Mouse (Mus musculus): ENCODE measurements around the gene Smarcb1.

Gene Smarcb1

DNA sequence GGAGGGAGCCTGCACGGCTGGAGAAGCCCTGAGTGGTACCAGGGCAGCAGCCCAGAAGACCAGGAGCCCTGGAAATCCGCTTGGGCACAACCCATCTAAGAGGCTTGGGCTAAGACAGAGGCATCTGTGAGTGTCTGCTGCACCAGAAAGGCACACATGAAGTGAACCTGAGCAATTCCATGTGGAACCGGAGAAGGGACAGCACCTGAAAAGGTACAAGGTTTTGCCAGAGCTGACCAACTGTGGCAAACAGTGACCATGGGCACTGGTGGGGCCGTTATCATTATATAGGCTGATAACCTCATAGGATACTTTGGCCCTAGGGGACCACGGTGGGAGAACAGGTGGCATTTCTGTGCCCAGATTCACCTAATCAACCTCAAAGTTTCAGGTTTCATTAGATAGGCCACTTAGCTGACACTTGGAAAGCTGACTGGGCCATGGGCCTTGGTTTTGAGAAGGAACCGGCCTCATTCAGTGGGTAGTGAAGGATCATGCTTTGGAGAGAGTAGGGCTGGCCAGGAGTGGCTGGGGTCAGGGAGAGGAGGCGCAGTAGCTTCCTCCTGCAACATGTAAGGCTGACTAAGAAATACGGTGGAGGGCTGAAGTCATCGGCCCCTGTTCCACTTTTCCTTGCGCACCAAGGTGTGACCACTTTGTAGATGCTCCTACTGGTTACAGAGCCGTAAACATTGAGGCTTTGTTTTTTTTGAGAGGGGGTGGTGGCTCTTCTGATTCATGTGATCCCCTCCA is 65.1 kb downstream of the Smarcb1 start:
- DNase-seq (ENCODE audit: low spot score in 2 of 2), result no peak

DNA sequence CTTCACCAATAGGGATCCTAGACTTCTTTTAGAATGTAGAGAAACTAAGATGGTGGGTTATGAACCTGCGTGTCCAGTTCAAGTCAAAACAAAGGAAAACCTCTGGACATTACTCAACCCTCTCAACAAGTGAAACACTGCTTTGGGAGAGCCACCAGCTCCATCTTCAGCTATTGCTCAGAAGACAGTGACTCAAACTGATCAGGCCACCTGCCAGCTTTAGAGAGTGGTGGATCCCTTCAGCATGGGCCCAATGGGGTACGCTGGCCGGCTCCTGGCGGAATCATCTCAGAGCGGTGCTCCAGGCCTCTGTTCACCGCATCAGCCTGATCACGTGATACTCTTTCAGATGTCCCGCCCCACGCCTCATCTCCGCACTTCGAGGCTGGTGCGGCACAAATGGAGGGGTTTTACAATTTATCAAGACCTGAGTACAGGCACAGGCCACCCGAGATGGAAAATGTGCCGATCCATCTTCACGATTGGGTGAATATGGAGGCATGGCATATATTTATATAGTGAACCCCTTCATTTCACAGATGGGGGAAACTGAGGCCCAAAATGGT is 65.9 kb downstream of the Smarcb1 start:
- DNase-seq (ENCODE audit: low spot score in 2 of 2), result no peak

DNA sequence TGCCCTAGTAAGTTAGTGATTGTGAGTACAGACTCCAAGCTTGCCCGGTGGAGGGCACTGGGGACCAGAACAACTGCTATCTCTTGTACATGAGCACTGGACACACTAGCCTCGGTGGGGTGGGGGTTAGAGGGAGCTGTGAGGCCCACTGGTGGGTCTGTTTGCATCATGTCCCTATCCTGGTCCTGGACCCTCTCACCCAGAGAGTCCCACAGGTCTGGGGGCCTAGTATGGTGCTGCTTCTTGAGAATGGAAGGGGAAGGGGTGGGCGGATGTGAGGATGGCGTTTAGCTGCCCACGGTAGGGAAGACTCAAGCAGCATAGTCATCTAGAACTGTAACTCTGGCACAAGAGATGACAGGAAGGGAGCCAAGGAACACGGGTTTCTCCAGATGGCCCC is 66.6 kb downstream of the Smarcb1 start:
- DNase-seq (ENCODE audit: low spot score in 2 of 2), result no peak

GRCm38 (mm10) chr10:75854096-75854495 is 67.3 kb downstream of the Smarcb1 start:
- DNase-seq (ENCODE audit: low spot score in 2 of 2), result no peak

DNA sequence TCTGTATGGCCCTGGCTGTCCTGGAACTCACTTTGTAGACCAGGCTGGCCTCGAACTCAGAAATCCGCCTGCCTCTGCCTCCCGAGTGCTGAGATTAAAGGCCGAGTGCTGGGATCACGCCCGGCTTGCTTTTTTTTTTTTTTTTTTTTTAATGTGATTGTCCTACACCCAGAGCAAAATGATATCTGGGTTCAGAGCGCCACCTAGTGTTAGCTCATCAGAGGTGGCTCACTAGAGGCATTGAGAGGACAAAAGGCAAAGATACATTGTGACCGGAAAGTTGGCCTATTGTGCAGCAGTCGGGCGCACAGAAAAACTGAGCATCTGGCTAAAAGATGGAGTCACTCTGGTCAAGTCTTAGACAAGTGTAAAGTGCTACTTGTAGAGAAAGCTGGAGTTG is 68.0 kb downstream of the Smarcb1 start:
- DNase-seq (ENCODE audit: low spot score in 2 of 2), result peak; percentile 74 to 84

- no peak for DNase-seq (ENCODE audit: low spot score in 2 of 2)
Observed at GRCm38 (mm10) chr10:75852539-75853125, 68.8 kb downstream of the Smarcb1 start.

GRCm38 (mm10) chr10:75851681-75852080 is 69.7 kb downstream of the Smarcb1 start:
- DNase-seq (ENCODE audit: low spot score in 2 of 2), result no peak

DNA sequence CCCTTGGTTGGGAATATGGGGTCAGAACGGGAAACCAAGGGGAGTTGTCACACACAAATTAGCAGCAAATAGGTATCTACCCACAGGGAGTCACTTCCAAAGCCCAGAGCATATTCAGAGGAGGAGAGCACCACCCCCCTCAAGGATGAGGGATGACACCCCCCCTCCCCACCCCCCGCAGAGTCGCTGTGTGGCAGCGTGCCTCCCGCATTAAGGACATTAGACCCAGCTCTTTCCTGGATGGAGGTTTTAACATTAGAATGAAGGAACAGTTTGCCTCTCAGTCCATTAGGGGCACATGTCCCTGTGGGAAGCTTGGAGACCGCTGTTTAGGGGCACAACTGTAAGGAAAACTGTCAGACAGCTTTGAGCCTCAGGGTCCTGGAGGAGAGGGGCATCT is 70.3 kb downstream of the Smarcb1 start:
- DNase-seq (ENCODE audit: low spot score in 2 of 2), result no peak

DNA sequence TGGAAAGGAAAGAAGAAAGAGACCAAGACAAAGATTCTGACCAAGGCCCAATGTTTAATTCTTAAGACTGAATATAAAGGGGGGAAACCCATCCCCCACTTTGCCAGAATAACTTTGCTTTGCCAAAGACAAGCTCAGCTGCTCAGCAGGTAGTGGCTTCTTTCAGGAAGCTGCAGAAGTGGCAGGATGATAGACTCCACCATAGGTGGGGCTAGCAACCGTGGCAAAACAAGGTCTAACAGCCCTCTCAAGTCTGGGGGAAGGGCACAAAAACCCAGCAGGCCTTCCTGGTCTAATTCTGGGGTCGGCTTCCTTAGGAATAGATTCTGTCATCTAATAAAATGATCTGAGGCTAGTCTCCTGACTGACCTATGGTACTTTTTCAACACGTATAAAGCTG is 73.0 kb downstream of the Smarcb1 start:
- DNase-seq (ENCODE audit: low spot score in 2 of 2), result no peak

Data from natural killer cell, adult 2 months (primary cell).